Mouse (Mus musculus) inflammation-experienced regulatory T-cells, adult 6 months (primary cell): ENCODE measurements at regions not wholly inside any gene's neighbourhood (a gene's known extent, or its start where the extent isn't known, plus 50 kb on each side); places are given as distances from the start of the nearest gene placed in this dataset.

ENCODE experiments used
- ATAC-seq: one replicate; pipeline ENCODE4 v1.8.0; 2017

- ATAC-seq, result no peak
These were observed 227.8 kb upstream of the Adgrl2 start for GRCm38 (mm10) chr3:149217916-149218803.

GRCm38 (mm10) chr3:149216759-149217400 lies 226.5 kb upstream of the Adgrl2 start:
- ATAC-seq, result no peak

- ATAC-seq, result no peak
These were observed 225.3 kb upstream of the Adgrl2 start for GRCm38 (mm10) chr3:149215691-149216090.

- no peak for ATAC-seq
These were observed 221.6 kb upstream of the Adgrl2 start for GRCm38 (mm10) chr3:149211909-149212308.

- no peak for ATAC-seq
These were observed 218.9 kb upstream of the Adgrl2 start for GRCm38 (mm10) chr3:149209260-149209659.

- ATAC-seq, result no peak
These were observed 213.1 kb upstream of the Adgrl2 start for GRCm38 (mm10) chr3:149203451-149203850.

GRCm38 (mm10) chr3:149196477-149197185 lies 206.3 kb upstream of the Adgrl2 start:
- no peak for ATAC-seq

GRCm38 (mm10) chr3:149190856-149191576 lies 200.7 kb upstream of the Adgrl2 start:
- no peak for ATAC-seq

- ATAC-seq, result no peak
These were observed 193.8 kb upstream of the Adgrl2 start for GRCm38 (mm10) chr3:149184136-149184551.

GRCm38 (mm10) chr3:149182095-149182494 lies 191.7 kb upstream of the Adgrl2 start:
- no peak for ATAC-seq

GRCm38 (mm10) chr3:149180129-149180528 lies 189.8 kb upstream of the Adgrl2 start:
- ATAC-seq, result no peak

- ATAC-seq, result no peak
These were observed 189.2 kb upstream of the Adgrl2 start for GRCm38 (mm10) chr3:149179486-149180116.

- ATAC-seq, result no peak
These were observed 188.5 kb upstream of the Adgrl2 start for GRCm38 (mm10) chr3:149178891-149179290.

GRCm38 (mm10) chr3:149174689-149175390 lies 184.5 kb upstream of the Adgrl2 start:
- no peak for ATAC-seq

- ATAC-seq, result no peak
These were observed 183.2 kb upstream of the Adgrl2 start for GRCm38 (mm10) chr3:149173537-149173936.

GRCm38 (mm10) chr3:149171766-149172165 lies 181.4 kb upstream of the Adgrl2 start:
- no peak for ATAC-seq

GRCm38 (mm10) chr3:149170191-149170590 lies 179.8 kb upstream of the Adgrl2 start:
- no peak for ATAC-seq

GRCm38 (mm10) chr3:149169442-149169841 lies 179.1 kb upstream of the Adgrl2 start:
- ATAC-seq, result no peak

- no peak for ATAC-seq
These were observed 177.6 kb upstream of the Adgrl2 start for GRCm38 (mm10) chr3:149167997-149168396.

GRCm38 (mm10) chr3:149164804-149165203 lies 174.4 kb upstream of the Adgrl2 start:
- no peak for ATAC-seq

- ATAC-seq, result no peak
These were observed 173.2 kb upstream of the Adgrl2 start for GRCm38 (mm10) chr3:149163591-149163990.
